Mouse (Mus musculus) kidney, postnatal 25 days (tissue): ENCODE results near the gene Trp53inp2.

Experiments used
- DNase-seq, 2 experiments: peaks; one replicate each; pipeline ENCODE4 v3.0.0; 2021; ENCODE audit warnings: mixed read lengths in 2 of 2

Gene Trp53inp2

DNA sequence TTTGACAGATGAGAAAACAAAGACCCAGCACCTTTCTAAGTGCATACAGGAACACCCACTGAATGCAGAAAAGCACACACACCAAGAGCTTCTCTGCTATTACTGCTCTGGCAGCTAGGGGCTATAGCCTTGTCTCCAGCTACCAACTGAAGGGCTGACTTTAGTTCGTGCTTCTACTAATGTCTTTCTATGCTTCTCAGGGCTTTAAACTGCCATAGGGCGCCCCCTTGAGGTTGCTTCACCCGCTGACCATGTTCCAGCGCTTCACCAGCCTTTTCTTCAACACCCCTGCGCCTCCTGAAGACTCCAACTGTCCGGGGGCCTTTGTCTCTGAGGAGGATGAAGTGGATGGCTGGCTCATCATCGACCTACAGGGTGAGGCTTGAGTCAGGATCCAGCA, 4.2 kb downstream of the Trp53inp2 start:
- DNase-seq: peak; percentile 87 to 93

DNA sequence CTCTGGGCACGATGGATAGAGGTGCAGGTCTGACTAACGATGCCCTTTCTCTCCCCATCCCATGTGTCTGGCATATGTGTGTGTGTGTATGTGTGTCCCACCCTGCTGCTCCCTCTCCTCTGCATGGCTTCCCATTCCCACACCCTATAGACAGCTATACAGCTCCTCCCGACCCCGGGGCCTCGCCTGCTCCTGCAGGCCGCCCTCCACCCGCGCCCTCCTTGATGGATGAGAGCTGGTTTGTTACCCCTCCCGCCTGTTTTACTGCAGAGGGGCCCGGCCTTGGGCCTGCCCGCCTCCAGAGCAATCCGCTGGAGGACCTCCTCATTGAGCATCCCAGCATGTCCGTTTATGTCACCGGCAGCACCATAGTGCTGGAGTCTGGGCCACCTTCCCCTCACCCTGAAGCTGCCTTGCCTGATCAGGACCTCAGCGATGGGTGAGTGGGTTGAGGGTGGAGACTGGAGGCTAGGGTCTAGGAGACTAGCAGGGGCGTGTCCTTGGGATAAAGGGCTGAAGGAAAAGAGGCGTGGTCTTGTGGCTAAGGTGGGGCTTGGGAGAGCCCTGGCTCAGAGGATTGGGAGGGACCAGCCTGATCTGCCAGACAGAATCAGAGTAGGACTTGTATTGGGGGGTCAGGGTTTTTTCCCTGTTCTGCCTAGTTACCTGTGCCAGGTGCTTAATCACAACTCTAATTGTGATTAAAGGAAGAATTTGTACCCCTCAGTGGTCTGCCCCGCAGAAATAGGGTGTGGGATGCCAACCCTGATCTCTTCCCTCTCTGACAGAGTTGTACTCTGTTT, 5.1 kb downstream of the Trp53inp2 start:
- DNase-seq: peak in 1 of 2 experiments; percentile 43

- DNase-seq: peak in 1 of 2 experiments; percentile 46
These were observed 5.7 kb downstream of the Trp53inp2 start for GRCm38 (mm10) chr2:155386534-155386899.

GRCm38 (mm10) chr2:155387052-155387451, 6.2 kb downstream of the Trp53inp2 start:
- no peak for DNase-seq

DNA sequence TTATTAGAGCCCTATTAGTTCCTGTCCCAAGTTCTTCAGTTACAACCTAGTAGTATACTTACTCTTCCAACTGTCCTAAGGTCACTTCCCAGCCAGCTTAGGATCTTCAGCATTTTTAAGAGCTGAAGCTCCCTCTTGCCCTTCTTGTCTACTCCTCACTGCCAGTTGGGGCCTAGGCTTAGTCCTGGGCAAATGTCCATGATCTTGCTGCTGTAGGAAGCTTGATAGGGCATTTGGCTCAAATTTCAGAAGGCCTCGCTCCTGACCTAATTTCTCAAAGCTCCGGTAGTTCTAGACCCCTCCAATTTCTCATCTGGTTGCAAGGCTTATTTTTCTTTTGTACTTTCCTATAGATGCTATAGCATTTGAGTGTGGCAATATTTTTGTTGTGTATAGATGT, 7.7 kb downstream of the Trp53inp2 start:
- DNase-seq: no peak

DNA sequence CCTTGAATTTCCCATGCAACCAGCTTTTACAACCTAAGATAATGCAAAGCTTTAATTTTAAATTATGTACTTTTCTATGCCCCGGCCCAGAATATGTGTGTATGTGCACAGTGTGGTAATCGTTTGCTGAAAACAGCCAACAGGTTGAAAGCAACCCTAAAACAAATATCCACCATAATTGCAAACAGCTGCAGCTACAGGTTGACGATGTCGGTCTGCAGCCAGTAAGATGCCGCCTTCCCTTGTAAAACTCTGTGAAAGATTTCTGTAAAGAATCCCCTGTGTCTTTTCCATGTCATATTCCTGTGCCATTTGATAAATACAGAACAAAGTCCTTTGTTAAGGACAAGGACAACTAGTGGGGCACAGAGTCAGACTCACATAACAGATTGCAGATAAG, 13.7 kb downstream of the Trp53inp2 start:
- DNase-seq: no peak

GRCm38 (mm10) chr2:155400276-155400675, 19.4 kb downstream of the Trp53inp2 start:
- DNase-seq: no peak

GRCm38 (mm10) chr2:155401926-155402325, 21.1 kb downstream of the Trp53inp2 start:
- DNase-seq: no peak

GRCm38 (mm10) chr2:155404635-155405034, 23.8 kb downstream of the Trp53inp2 start:
- DNase-seq: no peak

GRCm38 (mm10) chr2:155420911-155421310, 40.1 kb downstream of the Trp53inp2 start:
- DNase-seq: no peak

DNA sequence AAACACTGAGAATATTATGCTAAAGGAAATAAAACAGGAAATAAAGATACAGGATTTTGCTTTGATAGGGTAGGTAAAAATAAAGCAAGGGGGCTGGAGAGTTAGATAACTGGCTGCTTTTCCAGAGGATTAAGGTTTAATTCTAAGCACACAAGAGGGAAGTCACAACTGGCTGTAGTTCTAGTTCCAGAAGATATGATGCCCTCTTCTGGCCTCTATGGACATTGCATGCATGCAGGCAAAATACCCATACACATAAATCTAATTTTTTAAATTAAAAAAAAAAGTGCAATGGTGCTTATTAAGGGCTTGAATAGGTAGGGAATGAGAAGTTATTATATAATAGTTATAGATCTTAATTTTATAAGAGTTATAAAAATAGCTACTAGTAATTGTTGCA, 55.6 kb downstream of the Trp53inp2 start:
- DNase-seq: peak in 1 of 2 experiments; percentile 49
